Mouse (Mus musculus) neural tube, embryonic 12.5 days (tissue): Measurements from ENCODE around the gene Gm43720. TPM values are rescaled to one million over a fixed set of nuclear protein-coding genes. Genes with fewer than 3 reads are reported as not detected.
"Not testable (repeated sequence)": the region's sequence is repeated elsewhere in the genome, so short reads cannot be mapped to it uniquely, and the experiment has no call there.

ENCODE experiments used
- ATAC-seq: fragments of 200-750 bp; cut with Nextera tagmentation; 2 replicates; pipeline ENCODE4 v1.8.0; 2017; ENCODE audit warnings: low read depth, mild to moderate bottlenecking, moderate TSS enrichment, moderate library complexity; ENCODE audit not compliant: low FRiP score
- H3K27ac ChIP-seq: fragments of 300-500 bp; sonication (generic); 2 replicates; pipeline ENCODE4 v1.5.1; 2016
- H3K27me3 ChIP-seq: fragments of 300-500 bp; sonication (generic); replicated peaks from 2 replicates; pipeline ENCODE4 v1.6.1; 2016; ENCODE audit warnings: mild to moderate bottlenecking
- H3K36me3 ChIP-seq: fragments of 300-500 bp; sonication (generic); 2 replicates; pipeline ENCODE4 v1.6.1; 2016; ENCODE audit warnings: mild to moderate bottlenecking
- H3K4me1 ChIP-seq: fragments of 300-500 bp; sonication (generic); 2 replicates; pipeline ENCODE4 v1.6.1; 2016
- H3K4me2 ChIP-seq: fragments of 300-500 bp; sonication (generic); replicated peaks from 2 replicates; pipeline ENCODE4 v1.6.1; 2016; ENCODE audit warnings: mild to moderate bottlenecking
- H3K4me3 ChIP-seq: fragments of 300-500 bp; sonication (generic); 2 replicates; pipeline ENCODE4 v1.5.1; 2016
- H3K9ac ChIP-seq: fragments of 300-500 bp; sonication (generic); 2 replicates; pipeline ENCODE4 v1.6.1; 2016; ENCODE audit warnings: mild to moderate bottlenecking
- H3K9me3 ChIP-seq: fragments of 300-500 bp; sonication (generic); 2 replicates; pipeline ENCODE4 v1.6.1; 2016; ENCODE audit warnings: mild to moderate bottlenecking
- WGBS: fragments of 180-500 bp; shearing (Covaris S2); methylation state at CpG from one replicate; pipeline ENCODE4 v1.1.7; 2016; 5-methylcytosine and 5-hydroxymethylcytosine counted together
- polyA plus RNA-seq: library from polyadenylated mRNA; unstranded; fragments of >200 nt; fragmentation: Nextera tagmentation; extraction: Ambion mirVana; gene quantifications from 2 replicates; pipeline ENCODE4 v1.2.1, GENCODE M21; 2016

The Gm43720 gene
- polyA plus RNA-seq, 1 experiment from 2014 or later = 0.05 TPM

DNA sequence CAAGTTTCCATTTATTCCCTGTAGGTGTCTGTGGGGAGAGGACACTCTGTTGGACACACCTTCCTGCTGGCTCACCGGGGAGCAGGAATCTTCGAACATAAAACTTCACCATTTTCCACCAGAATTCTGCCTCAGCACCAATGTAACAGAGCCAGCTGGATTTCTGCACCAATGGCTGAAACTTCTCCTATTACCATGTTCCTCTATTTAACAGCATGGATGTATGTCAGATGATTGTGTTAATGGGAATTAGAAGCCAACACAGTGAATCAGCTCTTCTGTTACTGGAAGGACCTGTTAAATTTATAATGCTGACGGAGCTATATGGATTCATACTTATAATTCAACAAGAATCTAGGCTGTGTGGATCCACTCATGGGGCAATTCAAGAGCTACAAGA, 50.2 kb downstream of the Gm43720 start:
- Histone ChIP-seq H3K4me2 (no peak overlapping the region), H3K4me3 (no peak overlapping the region), H3K9me3 (no peaks in the 10 kb centered on the region), H3K36me3 (no peaks in the 10 kb centered on the region), H3K27ac (no peak overlapping the region), H3K27me3 (no peaks in the 10 kb centered on the region), H3K9ac (no peak overlapping the region), H3K4me1 (no peaks in the 10 kb centered on the region)
- ATAC-seq = no peak
- 90% methylated on average over 3 of the region's 3 CpGs for WGBS

DNA sequence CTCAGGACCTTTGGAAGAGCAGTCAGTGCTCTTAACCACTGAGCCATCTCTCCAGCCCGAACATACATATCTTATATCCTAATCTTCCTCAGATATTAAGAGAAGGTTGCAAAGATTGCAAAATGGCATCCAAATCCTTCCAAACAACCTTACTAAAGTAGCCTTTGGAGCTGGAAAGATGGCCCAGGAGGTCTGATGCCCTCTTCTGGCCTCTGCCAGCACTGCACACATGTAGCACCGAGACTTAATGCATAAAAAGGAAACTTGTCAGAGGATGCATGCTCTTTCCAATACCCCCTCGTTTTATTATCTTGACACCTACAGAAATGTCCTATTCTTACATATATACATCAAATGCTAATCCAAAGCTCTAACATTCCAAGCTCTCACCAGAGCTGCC, 51.7 kb downstream of the Gm43720 start:
- WGBS = 58% methylated on average over 3 of the region's 3 CpGs
- Histone ChIP-seq H3K4me2 (no peak overlapping the region), H3K27me3 (no peaks in the 10 kb centered on the region), H3K9ac (no peak overlapping the region), H3K27ac (no peak overlapping the region), H3K9me3 (no peaks in the 10 kb centered on the region), H3K4me1 (no peaks in the 10 kb centered on the region), H3K36me3 (no peaks in the 10 kb centered on the region), H3K4me3 (no peak overlapping the region)
- ATAC-seq = no peak

DNA sequence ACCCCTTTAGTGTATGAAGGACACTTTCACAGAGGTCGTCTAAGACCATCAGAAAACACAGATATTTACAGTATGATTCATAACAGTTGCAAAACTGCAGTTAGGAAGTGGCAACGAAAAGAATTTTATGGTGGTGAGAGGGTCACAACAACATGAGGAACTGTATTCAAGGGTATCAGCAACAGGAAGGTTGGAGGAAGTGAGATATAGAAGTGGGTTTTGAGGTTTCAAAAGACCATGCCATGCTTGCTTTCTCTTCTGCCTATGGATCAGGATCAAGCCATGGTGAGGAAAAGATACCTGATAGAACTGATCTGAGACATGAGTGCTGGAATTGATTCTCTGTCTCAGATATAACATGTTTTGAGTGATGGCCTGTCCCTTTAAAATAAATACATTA, 52.4 kb downstream of the Gm43720 start:
- no peaks in the 10 kb centered on the region for H3K9me3 ChIP-seq
- H3K4me2 ChIP-seq = no peak overlapping the region
- H3K36me3 ChIP-seq = no peaks in the 10 kb centered on the region
- H3K27me3 ChIP-seq = no peaks in the 10 kb centered on the region
- no peak overlapping the region for H3K27ac ChIP-seq
- no peak overlapping the region for H3K4me3 ChIP-seq
- no peak overlapping the region for H3K9ac ChIP-seq
- H3K4me1 ChIP-seq = no peaks in the 10 kb centered on the region
- no peak for ATAC-seq
- 76% methylated on average over 2 of the region's 2 CpGs for WGBS

DNA sequence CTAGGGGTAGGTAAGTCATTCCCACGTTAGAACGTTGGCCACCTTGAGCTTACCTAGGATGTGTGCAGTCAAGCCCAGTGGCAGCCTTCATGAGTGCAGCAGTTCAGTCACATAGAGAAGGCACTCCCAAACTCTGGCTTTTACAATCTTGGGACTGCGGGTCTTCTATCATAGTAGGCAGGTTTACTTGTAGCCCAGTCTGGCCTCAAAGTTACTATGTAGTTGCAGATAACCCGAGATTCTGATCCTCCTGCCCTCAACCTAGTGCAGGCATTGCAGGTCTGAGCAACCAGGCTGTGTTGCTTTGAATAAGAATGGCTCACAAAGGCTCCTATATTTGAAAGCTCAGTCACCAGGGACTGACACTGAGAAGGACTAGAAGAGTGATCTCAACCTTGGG, 53.3 kb downstream of the Gm43720 start:
- H3K27me3 ChIP-seq = no peaks in the 10 kb centered on the region
- H3K4me2 ChIP-seq = no peak overlapping the region
- no peak for ATAC-seq
- no peak overlapping the region for H3K27ac ChIP-seq
- H3K36me3 ChIP-seq = no peaks in the 10 kb centered on the region
- 89% methylated on average over 4 of the region's 4 CpGs for WGBS
- H3K9ac ChIP-seq = no peak overlapping the region
- H3K4me3 ChIP-seq = no peak overlapping the region
- no peaks in the 10 kb centered on the region for H3K4me1 ChIP-seq
- no peaks in the 10 kb centered on the region for H3K9me3 ChIP-seq

DNA sequence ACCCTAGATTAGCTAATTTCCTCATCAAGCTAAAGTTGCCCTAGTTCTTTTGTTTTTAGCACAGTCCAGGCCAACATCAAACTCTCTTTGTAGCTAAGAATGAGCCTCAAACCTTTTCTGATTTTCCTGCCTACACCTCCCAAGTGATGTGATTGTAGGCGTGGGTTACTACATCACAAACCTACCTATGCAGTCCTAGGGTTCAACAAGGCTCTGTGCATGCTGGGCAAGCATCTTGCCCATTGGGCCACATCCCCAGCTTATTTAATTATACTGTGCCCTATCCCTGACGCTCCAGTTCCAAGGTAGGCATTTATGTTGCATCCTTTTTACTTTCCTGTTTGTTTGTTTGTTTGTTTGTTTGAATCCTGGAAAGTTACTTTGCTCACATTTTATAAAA, 54.1 kb downstream of the Gm43720 start, which contains the start of gene Nxpe5:
Gene Nxpe5, plus strand, starts transcription at position 199 of the 400 bp plus-strand sequence.
- H3K36me3 ChIP-seq = no peaks in the 10 kb centered on the region
- ATAC-seq = no peak
- H3K27ac ChIP-seq = no peak within 1 kb of the TSS
- H3K4me2 ChIP-seq = no peak within 1 kb of the TSS
- H3K27me3 ChIP-seq = no peaks in the 10 kb centered on the region
- no peaks in the 10 kb centered on the region for H3K9me3 ChIP-seq
- no peak within 1 kb of the TSS for H3K9ac ChIP-seq
- no peaks in the 10 kb centered on the region for H3K4me1 ChIP-seq
- 59% methylated on average over 2 of the region's 2 CpGs for WGBS
- H3K4me3 ChIP-seq = no peak within 1 kb of the TSS

DNA sequence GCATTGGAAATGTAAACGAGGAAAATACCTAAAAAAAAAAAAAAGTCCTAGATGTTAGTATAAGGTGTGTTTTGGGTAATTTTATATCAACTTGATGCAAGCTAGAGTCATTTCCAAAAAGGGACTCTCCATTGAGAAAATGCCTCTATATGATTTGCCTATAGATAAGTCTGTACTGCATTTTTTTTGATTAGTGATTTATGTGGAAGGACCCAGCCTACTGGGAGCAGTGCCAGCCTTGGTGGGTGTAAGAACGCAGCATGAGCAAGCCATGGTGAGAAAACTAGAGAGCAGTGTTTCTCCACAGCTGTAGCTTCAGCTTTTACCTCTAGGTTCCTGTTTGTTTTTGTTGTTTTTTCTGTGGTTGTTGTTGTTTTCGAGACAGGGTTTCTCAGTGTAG, 56.5 kb downstream of the Gm43720 start:
- Histone ChIP-seq H3K4me3 (no peak overlapping the region), H3K4me1 (no peaks in the 10 kb centered on the region), H3K9me3 (no peaks in the 10 kb centered on the region), H3K36me3 (no peaks in the 10 kb centered on the region), H3K4me2 (no peak overlapping the region), H3K9ac (no peak overlapping the region), H3K27ac (no peak overlapping the region), H3K27me3 (no peaks in the 10 kb centered on the region)
- 68% methylated on average over 3 of the region's 3 CpGs for WGBS
- no peak for ATAC-seq

DNA sequence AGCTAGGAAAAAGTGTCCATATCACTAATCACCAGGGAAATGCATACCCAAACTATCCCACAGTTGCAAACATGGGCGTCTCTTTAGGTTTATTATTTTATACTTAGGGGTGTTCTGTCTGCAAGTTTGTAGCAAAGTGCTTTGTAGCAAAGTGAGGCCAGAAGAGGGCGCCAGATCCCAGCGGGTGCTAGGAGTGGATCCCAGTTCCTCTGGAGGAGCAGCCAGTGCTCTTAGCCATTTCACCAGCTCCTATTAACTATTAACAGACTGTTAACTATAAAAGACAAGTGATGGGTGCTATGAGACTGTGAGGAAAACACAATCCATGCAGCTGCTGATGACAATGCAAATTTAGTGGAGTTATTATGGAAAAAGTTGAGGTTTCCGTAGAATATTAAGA, 57.6 kb downstream of the Gm43720 start:
- H3K27me3 ChIP-seq = no peaks in the 10 kb centered on the region
- no peak overlapping the region for H3K9ac ChIP-seq
- no peak for ATAC-seq
- no peak overlapping the region for H3K27ac ChIP-seq
- H3K4me3 ChIP-seq = no peak overlapping the region
- H3K4me1 ChIP-seq = no peaks in the 10 kb centered on the region
- peaks cover 5% of the 10 kb centered on the region for H3K9me3 ChIP-seq
- no peaks in the 10 kb centered on the region for H3K36me3 ChIP-seq
- H3K4me2 ChIP-seq = no peak overlapping the region
- 31% methylated on average over 4 of the region's 4 CpGs for WGBS

DNA sequence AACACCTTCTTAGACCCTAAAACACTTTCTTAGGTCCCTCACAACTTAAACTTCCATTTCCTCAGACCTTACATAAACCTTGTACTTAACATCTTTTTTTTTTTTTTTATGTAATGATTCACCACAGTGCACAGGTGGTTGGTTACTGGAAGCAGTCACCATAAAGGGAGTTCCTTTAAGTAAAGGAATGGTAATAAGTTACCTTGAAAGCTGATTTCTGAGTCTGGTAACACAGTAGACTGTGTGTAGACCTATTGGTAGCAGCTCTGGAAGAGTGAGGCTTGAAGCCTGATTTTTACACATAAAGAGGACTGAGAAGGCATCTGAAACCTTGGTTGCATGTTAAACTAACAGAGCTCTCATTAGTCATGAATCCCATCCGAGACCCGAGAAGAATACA, 59.9 kb downstream of the Gm43720 start:
- H3K27me3 ChIP-seq = no peaks in the 10 kb centered on the region
- WGBS = 86% methylated on average over 2 of the region's 2 CpGs
- no peak overlapping the region for H3K9ac ChIP-seq
- no peak overlapping the region for H3K4me2 ChIP-seq
- H3K9me3 ChIP-seq = peaks cover 16% of the 10 kb centered on the region
- ATAC-seq = no peak
- H3K4me3 ChIP-seq = no peak overlapping the region
- no peaks in the 10 kb centered on the region for H3K36me3 ChIP-seq
- H3K27ac ChIP-seq = no peak overlapping the region
- H3K4me1 ChIP-seq = no peaks in the 10 kb centered on the region

DNA sequence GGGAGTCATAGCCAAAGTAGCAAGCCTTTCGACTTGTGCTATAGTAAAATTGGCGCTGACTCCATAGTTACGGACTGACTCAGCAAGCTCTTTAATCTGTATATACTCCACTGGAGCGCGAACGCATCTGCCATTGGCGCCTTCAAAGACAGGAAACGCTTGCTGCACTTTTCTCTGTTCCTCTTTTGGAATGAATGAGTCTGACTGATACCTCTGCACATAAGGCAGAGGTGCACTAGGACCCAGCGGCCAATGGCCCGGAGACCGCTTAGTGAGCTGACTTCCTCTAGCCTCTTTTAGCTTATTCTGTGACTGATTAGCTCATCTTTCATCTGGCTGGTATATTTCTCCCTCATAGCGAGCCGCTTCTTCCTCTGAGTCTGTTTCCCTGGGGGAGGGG, 63.1 kb downstream of the Gm43720 start:
- H3K4me3 ChIP-seq, H3K27ac ChIP-seq, ATAC-seq, H3K36me3 ChIP-seq, H3K9ac ChIP-seq, H3K4me2 ChIP-seq, H3K4me1 ChIP-seq, H3K27me3 ChIP-seq: not testable (repeated sequence)
- peaks cover 16% of the 10 kb centered on the region for H3K9me3 ChIP-seq
- 94% methylated on average over 13 of the region's 13 CpGs for WGBS

Other genes with a start within 250 kb of the Gm43720 start
- not detected in 2 replicates for gene Smok3c, start 226.8 kb downstream of the Gm43720 start, polyA plus RNA-seq
- gene Zkscan1, start 194.9 kb downstream of the Gm43720 start, polyA plus RNA-seq = 32.9 and 36.5 TPM in 2 replicates
- gene Zscan21, start 163.1 kb downstream of the Gm43720 start, polyA plus RNA-seq = 101 and 104 TPM in 2 replicates
- gene Zfp113, start 124.2 kb downstream of the Gm43720 start, polyA plus RNA-seq = 35.6 and 40.3 TPM in 2 replicates
- gene Cops6, start 118.9 kb downstream of the Gm43720 start, polyA plus RNA-seq = 301 and 312 TPM in 2 replicates
- 23.5 and 24.1 TPM in 2 replicates for gene Ap4m1, start 108.0 kb downstream of the Gm43720 start, polyA plus RNA-seq
- gene Mcm7, start 107.5 kb downstream of the Gm43720 start, polyA plus RNA-seq = 197 and 198 TPM in 2 replicates
- gene Taf6, start 92.5 kb downstream of the Gm43720 start, polyA plus RNA-seq = 102 and 112 TPM in 2 replicates
- gene Cnpy4, start 92.5 kb downstream of the Gm43720 start, polyA plus RNA-seq = 44.3 and 46.8 TPM in 2 replicates
- 12.3 and 12.6 TPM in 2 replicates for gene Mblac1, start 85.6 kb downstream of the Gm43720 start, polyA plus RNA-seq
- gene Nxpe5, start 54.1 kb downstream of the Gm43720 start, polyA plus RNA-seq = not detected in 2 replicates
- 66.4 and 67.2 TPM in 2 replicates for gene Lamtor4, start 24.5 kb downstream of the Gm43720 start, polyA plus RNA-seq
- 20.1 and 25.4 TPM in 2 replicates for gene BC037034, start 15.9 kb downstream of the Gm43720 start, polyA plus RNA-seq
- 4.3 and 5.0 TPM in 2 replicates for gene Gal3st4, start 7.1 kb downstream of the Gm43720 start, polyA plus RNA-seq
- 175 and 179 TPM in 2 replicates for gene Gpc2, start within 50 bp of the Gm43720 start, polyA plus RNA-seq
- gene Stag3, start 282 bp upstream of the Gm43720 start, polyA plus RNA-seq = 3.6 and 4.5 TPM in 2 replicates
- gene Pvrig, start 62.0 kb upstream of the Gm43720 start, polyA plus RNA-seq = 0.19 TPM in 1 of 2 replicates, not detected in the other
- 60.0 and 68.0 TPM in 2 replicates for gene Zfp157, start 161.5 kb upstream of the Gm43720 start, polyA plus RNA-seq